Comparison of ENCODE assay signal across 8 mouse cellular contexts in the genomic region with DNA sequence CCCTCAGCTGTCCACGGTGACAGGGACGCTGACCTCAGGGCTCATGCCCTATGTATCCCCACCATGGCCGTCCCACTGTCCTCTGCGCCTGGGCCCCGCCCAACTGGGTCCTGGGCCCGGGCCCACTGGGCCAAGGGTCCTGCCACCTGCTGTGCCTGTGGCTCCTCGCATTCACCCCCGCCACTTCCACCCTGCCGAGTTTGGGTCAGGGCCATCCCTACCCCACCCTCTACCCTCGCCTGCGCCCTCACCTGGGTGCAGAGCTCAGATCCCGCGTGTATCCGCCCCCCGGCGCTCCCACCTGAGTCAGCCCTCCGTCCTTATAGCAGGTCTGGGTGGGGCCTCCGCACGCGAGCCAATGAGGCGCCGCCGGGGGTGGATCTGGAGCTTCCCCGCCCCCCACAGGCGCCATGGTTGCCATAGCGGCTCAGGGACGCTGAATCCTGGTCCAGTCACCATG. TPM values are rescaled to one million over a fixed set of nuclear protein-coding genes. Genes with fewer than 3 reads are reported as not detected.
DNase-seq lines count a peak whose midpoint lies in the region; ATAC-seq and TF ChIP-seq lines count a peak whose summit lies in the region.

Gene Plin5, minus strand, starts transcription at position 346 of the 460 bp plus-strand sequence.

- WGBS in embryonic facial prominence, embryonic 14.5 days, result 3% methylated on average over 20 of the region's 27 CpGs
- 1% methylated on average over 27 of the region's 27 CpGs for WGBS in heart, embryonic 12.5 days
- 2% methylated on average over 27 of the region's 27 CpGs for WGBS in lung, embryonic 14.5 days
- 1% methylated on average over 27 of the region's 27 CpGs for WGBS in olfactory bulb, adult 2 months

- peaks cover 49% of the 10 kb centered on the region for H3K27me3 ChIP-seq in embryonic facial prominence, embryonic 14.5 days (replicated peaks; ENCODE audit: control insufficient read depth, insufficient read depth, low read length)
- H3K27me3 ChIP-seq in heart, embryonic 12.5 days (replicated peaks), result peaks cover 67% of the 10 kb centered on the region
- H3K27me3 ChIP-seq in lung, embryonic 14.5 days (ENCODE audit: insufficient read depth, low read length), result peaks cover 52% of the 10 kb centered on the region

- peak; percentile 58 for ATAC-seq in embryonic facial prominence, embryonic 14.5 days (ENCODE audit: low read depth)
- ATAC-seq in heart, embryonic 12.5 days (ENCODE audit: insufficient number of reproducible peaks, low FRiP score), result peak; percentile 14; the same call in 1 of the 2 replicates
- ATAC-seq in lung, embryonic 14.5 days (ENCODE audit: insufficient read depth), result peak; percentile 39; the same call in 1 of the 2 replicates

- H3K27ac ChIP-seq in embryonic facial prominence, embryonic 14.5 days (replicated peaks; ENCODE audit: low read depth, low read length), result no peak within 1 kb of the TSS
- H3K27ac ChIP-seq in heart, embryonic 12.5 days (ENCODE audit: poor library complexity, severe bottlenecking), result no peak within 1 kb of the TSS
- H3K27ac ChIP-seq in lung, embryonic 14.5 days (ENCODE audit: low read depth), result no peak within 1 kb of the TSS
- no peak within 1 kb of the TSS for H3K27ac ChIP-seq in olfactory bulb, adult 2 months (ENCODE audit: insufficient read depth, low read depth, low read length)

- no peak for TF ChIP-seq POLR2A in olfactory bulb, adult 2 months (IDR thresholded peaks at IDR 0.05; ENCODE audit: insufficient read depth, low read depth, low read length)

- H3K36me3 ChIP-seq in embryonic facial prominence, embryonic 14.5 days (ENCODE audit: control insufficient read depth, insufficient read depth, low read length), result no peaks in the 10 kb centered on the region
- no peaks in the 10 kb centered on the region for H3K36me3 ChIP-seq in heart, embryonic 12.5 days
- H3K36me3 ChIP-seq in lung, embryonic 14.5 days (ENCODE audit: insufficient read depth), result no peaks in the 10 kb centered on the region

- TF ChIP-seq CTCF in lung, embryonic 14.5 days (IDR thresholded peaks at IDR 0.05; ENCODE audit: low read depth), result no peak
- TF ChIP-seq CTCF in olfactory bulb, adult 2 months (IDR thresholded peaks at IDR 0.05; ENCODE audit: insufficient read depth, low read depth, low read length), result no peak

- peak within 1 kb of the TSS; percentile 25 for H3K4me3 ChIP-seq in embryonic facial prominence, embryonic 14.5 days (ENCODE audit: low read depth, low read length)
- peak within 1 kb of the TSS; percentile 33 for H3K4me3 ChIP-seq in heart, embryonic 12.5 days
- H3K4me3 ChIP-seq in lung, embryonic 14.5 days (ENCODE audit: low read depth, low read length), result peak within 1 kb of the TSS; percentile 15
- H3K4me3 ChIP-seq in olfactory bulb, adult 2 months (ENCODE audit: insufficient read depth, low read depth, low read length), result peak within 1 kb of the TSS; percentile 13

- 0 out of 2 replicates have a peak within 1 kb of the TSS, but pooled peaks have one; percentile 11 for H3K9ac ChIP-seq in embryonic facial prominence, embryonic 14.5 days (ENCODE audit: low read depth, low read length)
- H3K9ac ChIP-seq in heart, embryonic 12.5 days, result no peak within 1 kb of the TSS
- no peak within 1 kb of the TSS for H3K9ac ChIP-seq in lung, embryonic 14.5 days

- H3K9me3 ChIP-seq in embryonic facial prominence, embryonic 14.5 days (ENCODE audit: control insufficient read depth, low read length), result peaks cover 4% of the 10 kb centered on the region
- peaks cover 5% of the 10 kb centered on the region for H3K9me3 ChIP-seq in heart, embryonic 12.5 days (replicated peaks)
- H3K9me3 ChIP-seq in lung, embryonic 14.5 days (ENCODE audit: low read depth, low read length), result peaks cover 3% of the 10 kb centered on the region

- peak within 1 kb of the TSS; percentile 52 for H3K4me2 ChIP-seq in embryonic facial prominence, embryonic 14.5 days (ENCODE audit: low read depth, low read length)
- H3K4me2 ChIP-seq in heart, embryonic 12.5 days, result peak within 1 kb of the TSS; percentile 66
- peak within 1 kb of the TSS; percentile 53 for H3K4me2 ChIP-seq in lung, embryonic 14.5 days

- DNase-seq in urinary bladder, postnatal 25 days (ENCODE audit: low spot score), result peak; percentile 55
- no peak for DNase-seq in urinary bladder, adult 2 months (ENCODE audit: low spot score)
- DNase-seq in embryonic facial prominence, embryonic 14.5 days (ENCODE audit: low spot score), result peak; percentile 44
- peak; percentile 74 to 85 for DNase-seq in kidney, adult 8-10 months
- DNase-seq in lung, embryonic 14.5 days, result peak; percentile 64
- DNase-seq in natural killer cell, adult 2 months (ENCODE audit: low spot score in 2 of 2), result no peak

- H3K4me1 ChIP-seq in embryonic facial prominence, embryonic 14.5 days (ENCODE audit: control insufficient read depth, insufficient read depth, low read length), result peaks cover 3% of the 10 kb centered on the region; the same call in 1 of the 2 replicates
- peaks cover 23% of the 10 kb centered on the region for H3K4me1 ChIP-seq in heart, embryonic 12.5 days (replicated peaks)
- H3K4me1 ChIP-seq in lung, embryonic 14.5 days (ENCODE audit: insufficient read depth), result no peaks in the 10 kb centered on the region
- peaks cover 20% of the 10 kb centered on the region for H3K4me1 ChIP-seq in olfactory bulb, adult 2 months (ENCODE audit: control insufficient read depth, insufficient read depth, low read length)

RNA-seq across cellular contexts. Expression of gene Plin5, which starts in this region (rescaled TPM):
- 1.4 and 1.9 TPM in 2 replicates for polyA plus RNA-seq in urinary bladder, adult 2 months (2012; rRNA removed)
- polyA plus RNA-seq in embryonic facial prominence, embryonic 14.5 days (2014; fragmentation: Nextera tagmentation; extraction: Ambion mirVana), result 0.54 and 0.57 TPM in 2 replicates
- 0.09 and 0.17 TPM in 2 replicates for polyA plus RNA-seq in heart, embryonic 12.5 days (2016; fragmentation: Nextera tagmentation; extraction: Ambion mirVana)
- 0.34 and 0.86 TPM in 2 replicates for polyA plus RNA-seq in lung, embryonic 14.5 days (2014; fragmentation: Nextera tagmentation; extraction: Ambion mirVana)
- not detected in 2 replicates for polyA plus RNA-seq in olfactory bulb, adult 2 months (2012; ENCODE audit: insufficient read depth, insufficient read length, low replicate concordance, missing spikeins)

Comparison
In these comparisons a context has a peak if more than half of its experiments do, and no peak if none do; other contexts are left out.
1. DNase-seq: peak in urinary bladder, postnatal 25 days (single experiment) and kidney, adult 8-10 months (2 of 2); none in urinary bladder, adult 2 months (single experiment) and natural killer cell, adult 2 months (0 of 2).
2. Peak in DNase-seq, ATAC-seq, H3K4me3 ChIP-seq, H3K9ac ChIP-seq and H3K4me2 ChIP-seq in embryonic facial prominence, embryonic 14.5 days; RNA of the gene not detected or under 1 TPM.
3. Peak in ATAC-seq, H3K4me3 ChIP-seq and H3K4me2 ChIP-seq in heart, embryonic 12.5 days; RNA of the gene not detected or under 1 TPM.
4. Peak in DNase-seq, ATAC-seq, H3K4me3 ChIP-seq and H3K4me2 ChIP-seq in lung, embryonic 14.5 days; RNA of the gene not detected or under 1 TPM.
5. Peak in every context shown above with its lines, with median percentiles within 50 percentile points of each other: ATAC-seq, H3K4me2 ChIP-seq and H3K4me3 ChIP-seq.